ENCODE assay signal across 9 mouse cellular contexts in genomic region chr5:121945819-121946218, GRCm38 (mm10).
DNase-seq lines count a peak whose midpoint lies in the region; TF ChIP-seq lines count a peak whose summit lies in the region.
"Had no signal": no experiment of that assay in that cellular context is flagged by ENCODE, and none has a peak within 500 bp of the region (broad histone marks: within the 10 kb centered on the region; RNA-seq: fewer than 3 reads in every experiment).

No protein-coding gene starts in this region.

- 47% methylated on average over 6 of the region's 6 CpGs for WGBS in heart, adult 2 months
- 43% methylated on average over 6 of the region's 6 CpGs for WGBS in liver, adult 2 months

- H3K4me1 ChIP-seq in heart, adult 2 months (ENCODE audit: control insufficient read depth, insufficient read depth, low read length) = no peaks in the 10 kb centered on the region
- peaks cover 14% of the 10 kb centered on the region for H3K4me1 ChIP-seq in liver, adult 2 months (ENCODE audit: control insufficient read depth, insufficient read depth, low read length)

- H3K36me3 ChIP-seq in heart, adult 2 months (ENCODE audit: control insufficient read depth, insufficient read depth, low read length) = no peaks in the 10 kb centered on the region
- no peaks in the 10 kb centered on the region for H3K36me3 ChIP-seq in liver, adult 2 months (ENCODE audit: control insufficient read depth, insufficient read depth, low read length)
- H3K36me3 ChIP-seq: stomach, embryonic 15.5 days had no signal

- H3K27ac ChIP-seq in heart, adult 2 months = no peak overlapping the region
- no peak overlapping the region for H3K27ac ChIP-seq in liver, adult 2 months (replicated peaks; ENCODE audit: insufficient read depth, low read depth, low read length)
- H3K27ac ChIP-seq: stomach, embryonic 15.5 days had no signal

- no peak for TF ChIP-seq POLR2A in heart, adult 2 months (IDR thresholded peaks at IDR 0.05; ENCODE audit: insufficient read depth, low read depth, low read length)
- no peak for TF ChIP-seq POLR2A in liver, adult 2 months (IDR thresholded peaks at IDR 0.05; ENCODE audit: extremely low read depth, insufficient read depth, low read length)

- no peaks in the 10 kb centered on the region for H3K79me2 ChIP-seq in heart, adult 2 months (replicated peaks; ENCODE audit: control insufficient read depth, insufficient read depth, low read length)
- no peaks in the 10 kb centered on the region for H3K79me2 ChIP-seq in liver, adult 2 months (ENCODE audit: control insufficient read depth, insufficient read depth, low read length)

- H3K27me3 ChIP-seq in heart, adult 2 months (ENCODE audit: control insufficient read depth, insufficient read depth, low read length) = no peaks in the 10 kb centered on the region
- no peaks in the 10 kb centered on the region for H3K27me3 ChIP-seq in liver, adult 2 months (ENCODE audit: control insufficient read depth, insufficient read depth, low read length)

- no peak overlapping the region for H3K4me3 ChIP-seq in heart, adult 2 months
- no peak overlapping the region for H3K4me3 ChIP-seq in liver, adult 2 months (ENCODE audit: insufficient read depth, low read depth, low read length)
- H3K4me3 ChIP-seq: stomach, embryonic 15.5 days had no signal

- peak; percentile 32 to 59 for DNase-seq in heart, adult 2 months
- no peak for DNase-seq in heart, postnatal 25 days (ENCODE audit: low spot score)
- DNase-seq in A20 (ENCODE audit: low read depth, low spot score) = peak; percentile 59
- DNase-seq in adrenal gland, postnatal 14 days = peak; percentile 83
- DNase-seq in embryo, embryonic 9.5 days (ENCODE audit: extremely low spot score) = peak; percentile 75
- DNase-seq in liver, adult 2 months (ENCODE audit: extremely low read depth, low read depth, low spot score) = peak; percentile 19
- peak; percentile 79 for DNase-seq in retina, postnatal 1 day
- DNase-seq in right cerebral cortex, adult 18-20 months = no peak

- TF ChIP-seq EP300 in heart, adult 2 months (IDR thresholded peaks at IDR 0.05; ENCODE audit: insufficient read depth, low read depth, low read length) = no peak

- intact Hi-C loops in heart, adult 2 months (cut with DNase I) = loop anchor here (1.0 kb wide), 2 partner anchors 53 to 113 kb away; no protein-coding TSS in a partner anchor
- intact Hi-C loops in heart, postnatal 25 days (cut with DNase I) = loop anchor here (2.0 to 5.0 kb wide), 3 partner anchors 56 to 143 kb away; no protein-coding TSS in a partner anchor

- peak; percentile 76 for TF ChIP-seq CTCF in heart, adult 2 months (IDR thresholded peaks at IDR 0.05)
- TF ChIP-seq CTCF in liver, adult 2 months (IDR thresholded peaks at IDR 0.05; ENCODE audit: low read depth, low read length) = peak; percentile 87

- no peak overlapping the region for H3K9ac ChIP-seq in heart, adult 2 months (ENCODE audit: low read depth, low read length)
- H3K9ac ChIP-seq in liver, adult 2 months (ENCODE audit: low read depth, low read length) = no peak overlapping the region
- H3K9ac ChIP-seq: stomach, embryonic 15.5 days had no signal

Comparison
In these comparisons a context has a peak if more than half of its experiments do, and no peak if none do; other contexts are left out.
1. DNase-seq: peak in heart, adult 2 months (2 of 2), A20 (single experiment), adrenal gland, postnatal 14 days (single experiment), embryo, embryonic 9.5 days (single experiment), liver, adult 2 months (single experiment) and retina, postnatal 1 day (single experiment); none in heart, postnatal 25 days (single experiment) and right cerebral cortex, adult 18-20 months (single experiment).